Mouse (Mus musculus) urinary bladder, postnatal 10 days (tissue): ENCODE measurements at regions not wholly inside any gene's neighbourhood (a gene's known extent, or its start where the extent isn't known, plus 50 kb on each side); places are given as distances from the start of the nearest gene placed in this dataset.

Source experiments
- DNase-seq: peaks from one replicate; pipeline ENCODE4 v3.0.0; 2022; ENCODE audit warnings: low spot score

DNA sequence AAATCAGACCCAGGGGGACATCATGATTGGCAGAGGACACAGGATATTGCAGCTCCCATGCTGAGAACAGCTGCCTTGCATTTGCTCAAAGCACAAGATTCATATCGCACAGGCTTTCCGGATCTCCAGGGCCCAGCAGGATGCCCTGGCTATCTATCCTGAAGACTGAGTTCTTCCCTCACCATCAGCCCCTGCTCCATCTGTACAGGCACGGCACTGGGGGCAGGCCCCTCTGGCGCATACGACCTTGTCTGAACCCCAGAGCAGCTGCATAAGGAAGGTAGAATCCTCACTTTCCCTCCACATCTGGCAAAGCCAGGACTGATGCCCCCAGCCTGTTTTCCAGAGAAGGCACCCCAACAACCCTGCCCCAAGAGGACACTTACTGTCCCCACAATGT lies 266.8 kb downstream of the Tns1 start:
- DNase-seq, result no peak

DNA sequence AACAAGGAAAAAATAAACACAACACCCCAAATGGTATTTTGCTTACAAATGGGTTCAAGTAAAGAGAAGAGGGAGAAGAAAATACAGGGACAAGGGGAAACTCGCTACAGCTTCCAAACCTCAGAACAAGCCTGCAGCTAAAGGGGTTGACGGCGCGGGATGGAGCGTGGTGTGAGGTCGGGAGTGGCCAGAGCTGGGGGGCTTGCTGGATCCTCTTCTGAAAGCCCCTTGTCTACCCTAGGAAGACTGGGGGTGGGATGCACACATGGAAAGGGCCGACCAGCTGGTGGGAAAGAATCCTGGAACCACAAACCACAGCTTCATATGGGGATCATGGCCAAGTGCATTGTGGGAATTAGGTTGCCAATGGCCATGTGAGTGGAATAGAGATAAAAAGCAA lies 267.4 kb downstream of the Tns1 start:
- no peak for DNase-seq

DNA sequence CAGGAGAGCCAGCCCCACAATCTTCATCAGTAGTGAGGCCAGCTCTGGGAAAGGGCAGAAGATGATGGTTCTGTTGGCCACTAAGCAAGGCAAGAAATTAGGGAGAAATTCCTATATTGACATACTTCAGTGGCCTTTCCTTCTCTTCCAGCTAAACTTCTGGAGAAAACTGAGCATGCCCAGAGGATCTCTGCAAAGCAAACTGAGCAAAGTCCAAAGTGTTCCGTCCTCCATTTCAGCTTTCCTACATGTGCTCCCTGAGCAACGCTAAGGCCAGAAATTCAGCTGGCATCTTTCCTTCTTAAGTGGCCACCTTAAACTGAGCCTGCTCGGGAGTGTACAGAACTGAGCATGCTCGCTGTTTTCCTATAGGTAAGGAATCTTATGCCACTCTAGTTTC lies 268.9 kb downstream of the Tns1 start:
- no peak for DNase-seq

DNA sequence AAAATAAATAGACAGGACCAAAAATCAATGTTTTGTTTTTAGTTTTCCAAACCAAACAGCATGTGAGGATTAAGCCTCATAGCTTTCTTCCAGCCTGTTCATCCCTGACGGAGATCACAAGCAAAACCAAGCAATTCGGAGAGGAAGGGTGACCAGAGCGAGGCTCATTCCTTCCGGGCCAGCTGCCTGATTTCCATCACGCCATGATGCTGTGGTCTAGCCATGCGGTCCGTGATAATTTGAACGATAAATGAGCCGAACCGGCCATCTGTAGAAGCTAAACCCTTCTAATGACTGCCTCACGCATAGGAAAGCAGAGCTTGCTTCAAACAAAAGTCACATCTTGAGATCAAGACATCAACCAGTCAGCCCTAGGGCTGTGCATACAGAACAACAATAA lies 270.4 kb downstream of the Tns1 start:
- DNase-seq, result no peak

DNA sequence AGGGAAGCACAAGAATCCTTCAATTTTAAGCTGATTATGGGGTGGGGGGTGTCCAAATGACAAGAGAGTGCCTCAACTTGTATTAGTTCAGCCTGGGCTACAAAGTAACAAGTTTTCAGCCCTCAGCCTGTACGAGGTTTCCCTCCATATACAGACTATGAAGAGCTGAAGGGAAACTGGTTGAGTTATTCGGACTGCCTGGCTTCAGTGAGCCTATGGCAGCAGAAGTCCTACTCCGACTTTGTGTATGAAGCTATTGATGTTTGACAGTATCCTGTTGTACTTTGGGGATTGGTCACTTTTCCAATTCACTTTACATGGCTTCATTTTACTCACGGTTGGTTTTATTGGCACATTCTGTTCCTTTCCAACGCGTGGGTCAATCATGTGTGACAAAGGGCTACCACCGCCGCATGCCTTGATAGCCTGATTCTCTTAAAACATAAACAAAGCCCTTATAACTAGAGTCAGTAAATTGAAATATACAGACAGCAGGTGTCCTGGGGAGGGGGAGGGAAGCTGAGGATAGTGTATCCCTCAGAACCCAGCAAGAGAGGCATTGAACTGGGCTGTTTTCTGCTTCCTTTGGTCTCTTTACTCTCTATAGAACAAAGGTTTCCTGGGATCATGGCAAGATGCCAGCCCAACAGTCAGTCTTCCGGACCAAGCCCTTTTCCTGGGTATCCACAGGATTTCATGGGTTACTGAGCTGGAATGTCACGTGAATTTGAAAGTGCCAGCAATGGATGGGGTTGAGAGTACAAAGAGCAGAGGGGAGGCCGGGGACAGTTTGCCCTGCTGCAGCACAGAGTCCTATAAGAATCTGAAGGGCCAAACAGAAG lies 273.9 kb downstream of the Tns1 start:
- no peak for DNase-seq

DNA sequence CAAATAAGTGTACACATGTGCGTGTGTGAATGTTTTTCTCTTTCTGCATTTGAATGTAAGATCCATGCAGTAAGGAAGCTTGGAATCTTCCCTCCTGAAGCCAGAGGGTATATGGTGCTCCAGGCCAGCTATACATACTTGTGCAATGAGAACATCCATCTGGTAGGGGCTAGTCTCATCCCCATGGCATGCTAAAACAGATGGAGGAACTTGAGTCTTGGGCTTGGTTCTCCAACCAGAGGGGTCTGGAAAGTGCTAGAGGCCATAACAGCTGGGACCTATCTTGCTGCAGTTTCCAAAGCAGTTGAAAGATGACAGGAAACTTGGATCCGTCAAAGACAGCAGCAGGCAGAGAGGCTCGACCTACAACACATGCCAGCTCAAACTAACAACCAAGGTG lies 275.9 kb downstream of the Tns1 start:
- DNase-seq, result no peak

DNA sequence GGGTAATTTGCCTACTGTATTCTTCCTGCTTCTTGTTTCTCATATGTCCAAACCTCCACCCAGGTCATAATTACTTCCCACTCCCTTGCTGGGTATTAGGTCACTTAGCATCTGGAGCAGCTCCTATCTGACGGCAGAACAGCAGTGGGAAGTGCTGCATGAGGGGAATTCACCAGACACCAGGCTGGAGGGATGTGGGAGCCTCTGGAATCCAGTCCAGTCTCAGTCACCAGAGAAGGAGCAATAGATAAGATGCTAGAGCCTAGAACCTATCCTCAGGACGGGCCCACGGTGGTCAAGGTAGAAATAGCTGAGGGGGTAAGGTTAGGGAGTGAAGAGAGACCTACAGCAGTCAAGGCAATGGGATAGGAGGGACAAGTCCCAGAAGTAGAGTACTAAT lies 277.1 kb downstream of the Tns1 start:
- no peak for DNase-seq

DNA sequence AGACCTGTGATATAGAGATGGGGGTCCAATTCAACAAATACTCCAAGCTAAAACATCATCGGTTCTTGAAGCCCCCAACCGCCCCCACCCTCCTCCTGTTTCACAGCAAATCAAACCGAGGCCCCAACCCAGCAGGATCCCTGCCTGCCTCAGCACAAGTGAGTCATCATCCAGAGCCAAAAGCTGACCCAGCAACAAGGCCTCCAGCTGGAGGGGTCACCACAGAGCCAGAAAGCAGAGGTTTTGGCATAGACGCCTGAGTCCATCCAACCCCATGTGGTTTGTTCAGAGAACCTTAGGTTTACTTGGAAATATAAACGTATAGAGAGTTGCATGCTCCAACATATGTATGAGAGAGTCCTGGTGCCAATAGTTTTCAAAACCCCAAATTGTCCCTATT lies 279.1 kb downstream of the Tns1 start:
- no peak for DNase-seq

DNA sequence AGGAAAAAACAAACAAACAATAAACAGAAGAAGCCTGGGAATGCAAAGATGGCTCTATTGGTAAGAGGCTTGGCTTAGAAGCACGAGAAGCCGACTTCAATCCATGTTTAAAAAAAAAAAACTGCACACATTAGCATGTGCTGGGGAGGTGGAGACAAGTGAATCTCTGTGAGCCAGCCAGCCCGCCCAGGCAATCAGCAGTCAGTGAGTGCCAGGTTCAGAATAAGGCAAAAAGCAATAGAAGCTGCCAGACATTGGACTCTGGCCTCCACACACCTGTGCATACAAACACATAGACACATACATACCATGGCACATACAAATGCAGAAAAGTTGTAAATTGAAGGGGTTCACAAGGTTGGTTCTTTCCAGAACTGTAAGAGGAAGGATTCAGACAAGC lies 279.7 kb downstream of the Tns1 start:
- no peak for DNase-seq

DNA sequence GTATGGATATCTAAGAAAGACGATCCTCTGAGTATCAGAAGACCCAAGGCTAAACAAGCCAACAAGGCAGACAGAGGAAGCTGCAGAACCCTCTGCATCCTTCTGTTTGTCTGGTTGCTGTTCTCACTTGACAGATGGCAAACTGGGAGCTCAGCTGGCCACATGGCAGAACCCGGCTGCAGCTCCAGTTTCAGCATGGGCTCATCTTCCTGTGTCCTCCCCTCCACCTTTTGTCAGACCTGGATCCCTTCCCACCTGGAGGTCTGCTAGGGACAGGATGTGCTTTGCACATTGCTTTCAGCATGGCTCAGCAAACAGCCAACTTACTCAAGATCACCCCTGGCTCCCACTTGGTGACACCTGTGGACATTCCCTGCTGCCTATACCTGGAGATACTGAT lies 284.9 kb downstream of the Tns1 start:
- no peak for DNase-seq

DNA sequence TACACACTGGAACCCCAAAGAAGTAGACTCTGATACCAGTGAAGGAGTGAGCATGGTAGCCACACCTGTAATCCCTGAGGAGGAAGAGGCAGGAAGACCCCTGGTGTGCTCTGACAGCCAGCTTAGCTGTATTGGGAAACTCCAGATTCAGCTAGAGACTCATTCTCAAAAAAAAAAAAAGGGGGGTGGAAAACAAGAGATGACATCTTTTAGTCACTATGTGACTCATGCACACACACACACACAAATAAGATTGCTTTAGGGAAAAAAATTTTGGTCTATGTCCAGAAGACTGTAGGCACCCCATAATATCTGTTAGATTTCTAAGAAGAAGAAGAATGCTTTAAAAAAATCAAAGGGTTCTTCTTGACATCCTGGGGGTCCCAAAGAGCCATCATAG lies 287.6 kb downstream of the Tns1 start:
- no peak for DNase-seq

DNA sequence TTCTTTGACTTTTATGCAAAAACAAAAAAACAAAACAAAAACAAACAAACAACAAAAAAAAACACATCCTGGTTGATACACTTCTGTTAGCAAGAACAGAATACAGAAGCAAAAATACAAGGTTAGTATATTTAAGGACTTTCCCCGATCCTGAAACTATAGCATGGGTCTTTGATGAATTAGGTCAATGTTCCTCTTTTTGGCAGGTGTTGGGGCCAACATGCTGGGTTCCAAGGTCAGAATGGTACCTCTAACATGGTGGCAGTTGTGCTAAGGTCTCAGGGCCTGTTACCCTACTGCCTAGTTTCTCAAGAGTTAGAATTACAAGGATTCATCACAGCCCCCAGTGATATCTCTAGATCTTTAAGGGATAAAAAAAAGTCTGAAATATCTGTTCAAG lies 289.7 kb downstream of the Tns1 start:
- DNase-seq, result no peak

DNA sequence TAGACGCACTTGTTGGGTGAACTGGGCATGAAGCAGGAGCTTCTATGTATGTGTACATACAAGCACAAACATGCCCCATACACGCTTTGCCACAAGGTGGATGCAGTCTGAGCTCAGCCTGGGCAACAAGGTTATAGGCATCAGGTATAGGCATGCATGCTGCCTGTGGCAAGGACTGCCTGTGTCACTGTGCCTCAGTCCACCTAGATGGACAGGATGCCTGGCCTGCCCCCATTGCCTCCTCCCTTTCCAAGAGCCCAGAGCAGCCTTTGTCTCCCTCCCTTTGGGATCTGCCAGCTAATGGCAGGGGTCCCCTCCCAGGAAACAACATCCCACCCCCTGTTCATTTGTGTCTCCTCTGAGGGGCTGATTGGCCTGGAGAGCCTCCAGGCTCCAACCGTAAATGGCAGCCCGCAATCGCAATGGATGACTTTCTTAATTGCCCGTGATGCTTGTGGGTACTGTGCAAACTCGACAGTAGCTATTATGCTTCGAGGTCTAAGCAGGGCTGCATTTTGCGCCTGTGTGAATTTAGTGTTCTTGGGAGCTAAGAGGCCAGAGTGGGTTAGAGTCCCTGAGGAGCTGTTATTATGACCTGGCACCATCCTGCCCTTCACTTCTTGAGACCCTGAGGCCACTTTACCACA lies 293.6 kb downstream of the Tns1 start:
- no peak for DNase-seq

DNA sequence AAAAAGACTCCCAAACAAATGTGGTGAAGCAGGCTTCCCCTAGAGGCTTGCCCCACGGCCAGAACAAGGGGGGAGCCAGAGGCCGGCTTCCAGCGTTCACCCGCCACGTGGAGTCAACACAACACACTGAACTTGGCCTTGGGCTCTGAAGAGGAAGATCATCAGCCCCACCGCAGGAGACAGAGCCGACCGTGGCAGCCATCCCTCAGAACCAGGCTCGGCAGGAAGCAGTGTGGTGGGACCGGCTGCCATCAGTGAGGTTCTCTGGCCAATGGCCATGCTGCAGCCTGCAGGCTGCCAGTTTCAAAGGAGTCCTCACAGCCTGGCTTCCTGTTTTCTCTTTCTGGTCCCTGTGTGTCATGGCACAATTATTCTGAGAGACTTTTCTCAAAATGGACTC lies 295.3 kb downstream of the Tns1 start:
- no peak for DNase-seq

DNA sequence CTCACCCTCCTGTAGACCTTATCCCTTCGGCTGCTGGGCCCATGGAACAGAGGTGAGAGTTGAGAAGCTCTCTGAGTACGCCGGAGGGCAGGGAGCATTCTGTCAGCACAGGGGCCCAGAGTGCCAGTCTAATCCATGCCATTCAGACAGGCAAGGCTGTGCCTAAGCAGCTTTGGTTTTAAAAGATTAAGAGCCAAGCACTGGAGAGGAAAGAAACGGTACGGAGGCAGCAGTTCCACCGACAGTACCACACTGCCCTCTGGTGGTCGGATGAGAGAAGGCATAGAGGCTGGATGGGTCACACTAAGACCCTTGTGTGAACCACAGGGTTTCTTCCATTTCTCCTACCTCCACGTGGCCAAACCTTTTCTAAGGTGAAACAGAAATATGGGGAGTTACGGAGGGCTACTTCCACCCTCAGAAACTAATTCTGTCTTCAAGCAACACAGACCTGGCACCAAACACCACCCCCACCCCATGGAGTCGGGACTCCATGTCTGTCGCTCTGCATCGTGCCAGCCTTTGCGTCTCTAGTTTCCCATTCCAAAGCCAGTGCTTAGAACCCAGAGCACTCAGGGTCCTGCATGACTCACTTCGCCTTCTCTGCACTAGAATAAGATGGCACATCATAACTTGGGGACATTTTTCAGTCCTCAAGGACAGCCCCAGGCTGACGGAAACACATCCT lies 297.9 kb downstream of the Tns1 start:
- peak; percentile 64 for DNase-seq

DNA sequence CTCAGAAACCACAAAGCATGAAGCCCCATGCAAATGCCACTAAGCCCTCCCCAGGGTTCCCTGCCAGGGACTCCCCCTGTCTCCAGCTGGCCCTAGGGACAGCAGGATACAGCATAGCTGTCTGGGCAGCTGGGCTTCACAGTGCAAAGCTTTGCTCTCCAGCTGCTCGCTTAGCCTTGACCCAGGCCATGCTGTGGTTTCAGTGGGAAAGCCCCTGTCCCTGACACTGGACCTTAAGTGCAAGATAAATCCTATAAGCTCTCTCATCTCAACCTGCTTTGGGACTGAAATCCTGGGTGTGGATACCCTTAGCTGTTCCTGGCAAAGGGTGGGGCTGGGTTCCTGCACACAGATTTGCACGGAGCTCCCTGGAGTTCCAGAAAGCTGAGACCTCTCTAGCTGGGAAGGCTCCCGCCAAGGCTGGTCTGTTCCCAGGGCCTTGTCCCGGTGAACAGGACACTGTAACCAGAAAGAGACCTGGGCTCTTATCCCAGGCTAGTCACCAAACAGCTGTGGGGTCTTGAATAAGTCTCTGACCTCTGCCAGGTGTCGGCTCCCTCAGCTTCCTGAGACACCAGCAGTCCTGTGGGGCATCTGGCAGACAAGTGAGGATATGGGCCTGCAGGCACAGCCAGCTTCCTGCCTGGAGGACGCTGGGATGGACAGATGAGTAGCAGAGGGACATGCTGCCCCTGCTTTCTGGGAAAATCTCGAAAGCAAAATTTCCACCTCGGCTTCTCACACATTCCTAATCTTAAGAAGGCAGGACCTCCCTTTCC lies 299.7 kb downstream of the Tns1 start:
- DNase-seq, result no peak

DNA sequence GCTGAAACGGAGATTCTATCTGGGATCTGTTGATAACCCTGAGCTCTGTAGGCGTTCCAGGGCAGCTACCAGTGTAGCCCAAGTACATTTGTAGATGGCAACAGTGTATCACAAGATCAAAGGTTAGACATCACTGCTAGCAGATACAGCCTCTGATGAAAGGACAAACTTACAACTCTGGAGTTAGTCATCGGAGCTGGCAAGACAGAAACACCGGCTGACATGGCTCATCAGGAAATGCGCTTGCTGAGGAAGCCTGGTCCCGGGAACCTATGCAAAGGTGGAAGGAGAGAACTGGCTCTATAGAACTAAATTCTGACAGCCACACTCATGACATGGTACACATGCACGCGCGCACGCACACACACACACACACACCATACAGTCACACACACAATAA lies 300.5 kb downstream of the Tns1 start:
- no peak for DNase-seq

DNA sequence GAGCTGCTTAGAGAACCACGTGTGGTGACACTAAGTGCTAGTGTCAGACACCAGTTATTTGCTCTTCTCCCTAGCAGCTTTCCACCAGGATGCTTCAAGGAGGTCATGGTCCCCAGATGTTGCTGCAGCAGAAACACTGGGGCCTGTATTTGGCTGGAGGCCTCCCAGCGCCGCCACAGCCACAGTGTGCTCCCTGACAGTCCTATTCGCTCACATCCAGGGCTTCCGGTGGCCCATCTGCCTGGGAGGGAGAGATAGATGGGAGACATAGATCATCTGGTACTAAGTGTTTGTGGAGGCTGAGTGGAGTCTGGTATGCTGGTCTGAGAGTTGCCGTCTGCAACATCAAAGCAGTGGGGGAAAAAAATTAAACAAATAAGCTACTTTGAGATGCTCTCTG lies 301.6 kb downstream of the Tns1 start:
- DNase-seq, result no peak

DNA sequence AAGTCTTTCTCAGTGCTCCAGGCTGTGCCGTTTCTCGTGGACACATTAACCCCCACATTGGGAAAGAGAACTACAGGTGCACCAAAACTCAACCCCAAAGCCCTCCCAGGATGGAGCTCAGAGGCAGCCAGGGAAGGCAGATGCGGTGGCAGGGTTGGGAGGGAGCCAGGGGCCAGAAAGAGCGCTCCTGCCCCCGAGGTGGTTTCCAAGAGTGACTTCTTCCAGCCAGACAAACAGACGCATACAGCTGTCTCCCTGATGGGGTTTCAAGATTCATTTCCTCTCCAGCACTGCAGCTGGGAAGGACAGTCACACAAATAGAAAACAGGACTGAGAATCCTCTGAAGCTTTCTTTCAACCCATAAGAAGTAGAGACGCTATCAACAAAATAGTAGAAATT lies 303.5 kb downstream of the Tns1 start:
- DNase-seq, result no peak

DNA sequence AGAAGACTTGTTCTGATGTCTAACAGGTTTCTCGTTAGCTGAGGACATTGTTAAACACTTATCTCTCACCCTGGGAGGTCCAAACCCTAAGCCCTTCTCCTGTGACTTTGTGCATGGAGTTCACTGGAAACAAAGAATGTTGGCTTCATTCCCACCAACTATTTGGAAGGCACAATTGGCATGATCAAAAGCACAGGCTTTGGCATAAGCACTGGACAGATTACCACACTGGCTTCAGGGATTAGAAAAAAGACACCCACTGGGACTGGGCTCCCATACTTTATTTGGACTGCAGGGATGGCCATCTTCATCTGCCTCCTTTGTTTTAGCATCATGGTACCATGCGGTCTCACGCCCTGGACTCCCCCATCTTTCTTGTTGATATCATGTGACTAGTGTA lies 317.0 kb downstream of the Tns1 start:
- DNase-seq, result no peak

DNA sequence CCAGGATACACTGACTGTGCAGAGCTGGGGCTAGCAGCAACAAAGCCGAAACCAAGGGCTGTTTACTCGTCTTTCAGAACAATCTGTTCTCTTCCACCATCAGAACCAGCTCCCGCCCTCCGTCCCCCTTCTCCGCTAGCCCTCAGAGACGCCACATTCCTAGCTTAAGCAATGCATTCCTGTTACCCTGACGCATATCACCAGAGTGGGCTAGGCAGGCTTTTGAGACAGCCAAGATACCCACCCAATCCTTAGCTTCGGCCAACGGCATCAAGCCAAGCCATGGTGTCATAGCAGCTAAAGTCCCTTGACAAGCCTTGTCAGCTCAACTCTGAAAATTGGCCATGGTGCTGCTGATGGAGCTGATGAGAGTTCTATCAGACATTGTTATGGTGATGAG lies 319.1 kb downstream of the Tns1 start:
- DNase-seq, result no peak

DNA sequence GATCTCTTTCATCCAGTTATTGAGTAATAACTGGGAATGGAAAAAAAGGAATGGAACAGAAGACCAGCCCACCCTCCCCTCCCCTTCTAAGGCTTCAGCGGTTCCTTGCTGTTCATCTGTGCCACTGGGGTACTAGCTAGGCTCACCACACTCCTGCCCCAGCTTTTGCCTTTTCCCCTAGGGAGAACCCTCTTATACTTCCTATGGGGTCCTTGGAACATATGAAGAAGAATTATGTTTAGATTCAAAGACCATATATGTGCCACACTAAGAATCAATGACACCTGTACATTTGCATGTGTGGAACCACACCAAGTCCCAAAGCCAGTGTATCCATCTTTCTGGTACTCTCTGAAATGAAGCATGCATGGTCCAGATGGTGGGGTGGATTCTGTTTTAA lies 324.3 kb downstream of the Tns1 start:
- DNase-seq, result no peak

DNA sequence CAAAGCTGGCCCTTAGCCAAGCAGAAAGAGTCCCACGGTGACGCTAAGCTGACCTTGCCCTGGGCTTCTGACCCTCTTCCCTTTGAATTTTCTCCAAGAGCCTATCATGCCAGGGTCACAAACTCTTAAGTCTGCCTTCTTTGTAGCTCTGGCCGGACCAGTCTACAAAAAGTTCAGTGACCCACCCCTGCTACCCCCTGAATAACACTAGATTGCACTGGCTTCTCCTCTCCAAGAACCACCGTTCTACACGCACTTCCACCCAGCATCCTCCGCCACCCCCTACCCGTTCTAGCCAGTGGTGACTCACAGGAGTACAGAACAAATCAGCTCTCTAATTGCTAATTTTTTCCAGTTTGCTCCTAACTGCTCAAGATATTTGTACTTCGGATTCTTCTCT lies 325.0 kb downstream of the Tns1 start:
- no peak for DNase-seq
